Mouse (Mus musculus) adrenal gland (tissue): Measurements from ENCODE around the gene 4921524J17Rik.

Source experiments
- intact Hi-C: fragments of 180-260 bp; cut with DNase I; formaldehyde crosslinking; loops from one replicate; pipeline ENCODE4 v1.15.1; 2025
- long read RNA-seq, 2 experiments: library from polyadenylated mRNA; unstranded; transcript quantifications; one replicate each; pipeline ENCODE4 v2.0.0; 2020; ENCODE audit warnings: borderline replicate concordance in 1 of 2; ENCODE audit not compliant: insufficient replicate concordance in 1 of 2

The 4921524J17Rik gene
- long read RNA-seq, experiment 1, transcript 4921524J17Rik-201 (4 exons, 1,587 nt) = major isoform, 39 of 42 reads
- long read RNA-seq, experiment 1, partial matches to known transcripts = 1 of 42 reads
- long read RNA-seq, experiment 1, other reads (novel, unspliced or antisense) = 1 of 42 reads
- long read RNA-seq, experiment 2, transcript 4921524J17Rik-201 (4 exons, 1,587 nt) = major isoform, 32 of 35 reads
- long read RNA-seq, experiment 2, partial matches to known transcripts = 2 of 35 reads
- long read RNA-seq, experiment 2, other reads (novel, unspliced or antisense) = 1 of 35 reads

DNA sequence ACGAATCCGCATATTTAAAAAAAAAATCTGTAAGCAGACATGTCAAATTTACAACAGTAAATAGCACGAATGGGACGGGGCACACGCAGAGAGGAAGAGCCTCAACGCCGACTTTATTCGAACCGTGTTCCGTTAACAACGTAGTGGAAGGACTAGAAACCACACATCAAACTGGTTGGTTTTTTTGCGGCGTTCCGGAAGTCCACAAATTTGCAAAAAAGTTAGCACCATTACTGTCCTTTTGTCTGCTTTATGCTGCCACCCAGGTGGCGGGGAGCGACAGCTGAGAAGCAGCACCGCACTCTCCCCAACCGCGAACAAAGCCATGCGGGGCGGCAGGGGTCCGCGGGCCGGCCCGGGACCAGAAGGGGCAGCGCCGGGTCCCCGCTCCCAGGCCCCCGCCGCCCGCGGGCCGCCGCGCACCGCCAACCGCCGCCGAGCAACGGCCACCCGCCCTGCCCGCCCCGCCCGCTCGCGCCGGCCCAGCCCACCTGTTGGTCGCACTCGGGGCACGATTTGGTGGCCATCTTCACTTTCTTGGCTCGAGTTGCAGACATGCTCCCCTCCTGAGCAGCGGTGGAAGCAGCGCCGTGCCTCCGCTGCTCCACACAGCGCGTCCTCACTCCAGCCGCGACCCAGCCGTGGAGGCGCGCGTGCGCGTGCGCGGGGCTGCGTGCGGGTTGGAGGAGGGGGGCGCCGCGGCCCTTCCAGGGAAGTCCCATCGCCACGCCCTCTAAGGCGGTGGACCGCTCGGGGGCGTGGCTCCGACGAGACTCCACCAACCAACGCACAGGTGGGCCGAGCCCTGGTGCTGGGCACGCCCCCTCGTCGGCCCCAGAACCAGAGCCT lies at the start of gene 4921524J17Rik:
4921524J17Rik (minus strand) TSS at position 666 of the 849 bp plus-strand sequence.
- intact Hi-C loops = no loop called here

DNA sequence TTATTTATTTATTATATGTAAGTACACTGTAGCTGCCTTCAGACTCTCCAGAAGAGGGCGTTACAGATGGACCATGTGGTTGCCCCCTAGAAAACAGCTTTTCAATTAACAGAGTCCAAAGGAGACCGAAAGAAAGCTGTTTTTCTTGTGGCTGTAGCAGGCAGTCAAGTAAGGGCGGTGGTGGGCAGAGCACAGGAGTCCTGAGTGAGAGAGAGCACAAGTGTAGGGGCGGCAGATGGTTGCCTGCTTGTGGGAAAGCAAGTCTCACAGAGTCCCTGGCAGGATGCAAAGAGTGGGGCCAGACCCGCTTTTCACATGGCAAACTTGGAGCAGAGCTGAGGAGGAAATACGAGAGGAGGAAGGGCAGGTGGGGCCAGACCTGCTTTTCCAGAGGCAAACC lies 49.8 kb upstream of the 4921524J17Rik start:
- intact Hi-C loops = no loop called here

DNA sequence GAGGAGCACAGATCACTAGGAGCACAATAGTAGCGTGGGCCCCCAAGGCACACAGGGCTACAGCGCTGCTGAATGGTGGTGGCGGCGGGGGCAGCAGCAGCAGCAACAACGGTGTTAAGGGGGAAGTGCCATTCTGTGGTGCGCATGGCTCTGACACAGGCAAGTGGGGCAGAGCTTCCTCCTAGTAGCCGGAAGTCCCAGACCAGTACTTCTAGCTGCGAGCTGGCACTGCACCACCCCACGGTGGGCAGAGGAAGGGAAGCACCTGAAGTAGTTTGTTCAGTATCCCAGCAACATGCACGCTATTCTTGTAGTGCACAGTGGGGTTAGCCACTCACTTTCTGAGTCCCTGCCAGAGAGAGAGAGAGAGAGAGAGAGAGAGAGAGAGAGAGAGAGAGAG lies 49.3 kb upstream of the 4921524J17Rik start:
- intact Hi-C loops = no loop called here

DNA sequence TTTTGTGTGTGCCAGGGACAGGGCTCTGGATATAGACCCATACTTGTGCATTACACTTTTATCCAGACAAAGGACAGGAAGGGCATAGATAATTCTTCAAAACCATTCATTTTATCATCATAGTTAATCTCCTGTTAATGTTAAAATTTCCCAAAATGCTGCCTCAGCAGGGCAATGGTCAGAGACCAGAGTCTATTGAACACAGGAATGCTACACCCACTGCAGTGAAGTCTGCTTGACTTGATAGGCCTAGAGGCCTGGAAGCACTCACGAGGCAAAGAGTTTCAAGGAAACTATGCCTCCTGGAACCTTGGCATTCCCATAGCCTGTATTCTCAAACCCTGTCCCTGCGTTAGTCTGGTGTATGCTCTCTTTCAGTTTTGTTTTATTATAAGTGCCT lies 47.1 kb upstream of the 4921524J17Rik start:
- intact Hi-C loops = no loop called here

DNA sequence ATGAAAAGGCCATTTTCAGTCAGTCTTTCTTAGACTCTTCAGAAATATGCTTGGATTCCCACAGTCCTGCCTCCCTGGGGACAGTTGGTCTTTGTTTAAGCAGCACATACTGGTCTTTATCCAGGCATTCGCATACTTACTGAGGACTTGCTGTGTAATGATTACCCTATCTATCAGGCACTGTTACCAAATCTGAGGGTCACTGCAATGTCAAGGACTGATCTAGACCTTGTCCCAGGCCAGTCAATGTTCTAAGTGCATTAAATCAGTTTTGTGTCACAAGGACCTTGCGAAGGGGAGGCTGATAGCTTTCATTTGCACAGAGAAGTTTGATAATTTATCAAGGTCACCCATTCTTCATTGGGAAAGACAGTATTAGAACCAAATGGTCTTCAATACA lies 45.8 kb upstream of the 4921524J17Rik start:
- intact Hi-C loops = no loop called here

DNA sequence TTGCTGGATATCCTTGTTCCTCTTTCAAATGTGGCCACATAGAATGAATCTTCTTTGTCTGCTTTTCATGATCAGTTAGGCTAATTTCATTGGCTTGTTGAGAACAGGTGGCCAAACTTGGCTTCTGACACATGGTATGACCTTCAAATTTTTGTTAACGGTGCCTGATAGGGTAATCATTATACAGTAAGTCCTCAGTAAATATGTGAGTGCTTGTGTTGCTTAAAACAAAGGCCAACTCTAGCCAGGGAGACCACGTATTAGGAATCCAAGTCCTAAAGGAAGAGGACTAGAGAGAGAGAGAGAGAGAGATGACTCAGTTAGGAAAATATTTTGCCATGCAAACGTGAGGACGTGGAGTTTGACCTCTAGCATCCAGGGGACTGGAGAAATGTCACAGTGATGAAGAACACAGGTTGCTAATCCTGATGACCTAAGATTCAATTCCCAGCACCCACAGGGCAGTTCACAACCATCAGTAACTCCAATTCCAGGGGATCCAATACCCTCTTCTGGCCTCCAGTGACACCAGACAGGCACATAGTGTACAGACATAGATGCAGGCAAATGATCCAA lies 44.4 kb upstream of the 4921524J17Rik start:
- intact Hi-C loops = no loop called here

DNA sequence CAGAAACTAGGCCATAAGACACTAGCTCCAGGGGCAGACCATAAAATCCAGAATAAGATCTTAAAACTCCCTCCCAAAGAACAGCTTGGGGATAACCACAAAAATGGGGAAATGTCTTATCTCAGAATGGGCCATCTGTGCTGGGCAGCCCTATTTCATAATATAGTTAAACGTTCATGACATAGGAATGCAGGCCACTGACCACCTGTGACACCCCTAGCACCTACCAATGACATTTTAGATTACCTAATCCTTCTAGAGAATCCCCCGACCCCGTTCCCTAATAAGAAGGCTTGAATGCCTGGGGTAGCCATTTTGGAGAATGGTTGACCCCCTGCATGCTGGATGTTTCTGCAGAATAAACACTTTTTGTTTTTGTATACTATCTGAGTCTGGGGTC lies 42.3 kb upstream of the 4921524J17Rik start:
- intact Hi-C loops = no loop called here

DNA sequence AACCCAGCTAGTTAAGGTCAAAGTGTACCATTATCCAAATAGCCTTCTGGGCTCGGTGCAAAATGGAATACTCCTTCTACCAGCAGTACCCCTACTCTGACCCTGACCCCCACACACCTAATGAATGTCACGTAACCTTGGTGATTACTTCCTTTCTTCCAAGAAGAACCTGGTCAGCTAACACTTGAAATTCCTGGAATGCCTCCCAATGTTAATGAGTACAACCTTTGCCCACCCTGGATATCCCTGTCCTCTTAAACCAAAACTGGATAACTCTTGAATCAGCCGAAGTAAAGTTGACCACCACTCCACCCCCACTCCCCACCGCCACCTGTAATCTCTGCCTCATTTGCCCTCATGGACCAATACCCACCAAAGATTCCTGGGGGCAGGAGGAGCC lies 40.6 kb upstream of the 4921524J17Rik start:
- intact Hi-C loops = no loop called here

DNA sequence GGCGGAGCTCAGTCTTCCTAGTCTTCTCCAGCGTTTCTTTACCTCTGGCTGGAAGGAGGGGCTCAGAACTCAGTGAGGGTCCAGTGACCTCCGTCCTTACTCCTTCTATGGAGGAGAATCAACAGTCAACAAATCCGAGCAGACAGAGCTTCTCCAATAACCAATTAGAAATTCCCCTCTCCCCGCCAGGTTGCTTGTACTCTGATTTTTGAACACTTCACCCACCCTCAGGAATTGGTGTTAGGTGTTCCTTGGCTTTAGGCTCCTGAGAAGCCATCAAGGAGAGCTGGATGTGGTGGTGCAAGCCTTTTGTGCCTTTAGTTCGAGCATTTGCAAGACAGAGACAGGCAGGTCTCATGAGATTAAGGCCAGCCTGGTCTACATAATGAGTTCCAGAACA lies 40.2 kb upstream of the 4921524J17Rik start:
- intact Hi-C loops = no loop called here

DNA sequence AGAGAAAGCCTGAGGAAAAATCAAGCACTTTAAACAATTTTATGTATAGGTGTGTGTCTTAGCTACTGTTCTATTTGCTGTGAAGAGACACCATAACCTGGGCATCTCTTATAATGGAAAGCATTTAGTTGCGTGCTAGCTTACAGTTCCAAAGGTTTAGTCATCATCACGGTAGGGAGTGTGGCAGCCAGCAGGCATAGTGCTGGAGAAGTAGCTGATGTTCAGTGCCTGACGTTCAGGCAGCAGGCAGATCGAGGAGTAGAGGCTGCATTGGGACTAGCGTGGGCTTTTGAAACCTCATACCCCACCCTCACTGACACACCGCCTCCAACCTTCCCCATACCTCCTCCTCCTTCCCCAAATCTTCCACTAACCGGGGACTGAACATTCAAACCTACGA lies 38.1 kb upstream of the 4921524J17Rik start:
- intact Hi-C loops = no loop called here

DNA sequence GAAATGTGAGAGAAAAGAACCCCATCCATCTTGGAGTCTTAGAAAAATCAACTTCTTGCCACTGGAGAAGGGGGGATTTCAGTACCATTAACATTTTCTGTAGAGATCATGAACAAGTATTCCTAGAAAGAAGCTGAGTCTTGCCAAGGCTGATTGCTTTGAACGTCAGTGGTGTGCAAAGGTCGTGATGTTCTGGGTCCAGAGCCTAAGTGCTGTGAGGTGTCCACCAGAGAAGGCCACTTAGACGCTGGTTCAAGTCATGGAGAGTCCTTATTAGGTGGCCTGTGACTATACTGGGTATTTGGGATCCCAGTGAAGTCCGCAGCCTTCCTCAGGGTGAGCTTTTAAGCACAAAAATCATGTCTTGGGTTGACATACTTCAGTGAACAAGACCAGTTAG lies 33.4 kb upstream of the 4921524J17Rik start:
- intact Hi-C loops = no loop called here

DNA sequence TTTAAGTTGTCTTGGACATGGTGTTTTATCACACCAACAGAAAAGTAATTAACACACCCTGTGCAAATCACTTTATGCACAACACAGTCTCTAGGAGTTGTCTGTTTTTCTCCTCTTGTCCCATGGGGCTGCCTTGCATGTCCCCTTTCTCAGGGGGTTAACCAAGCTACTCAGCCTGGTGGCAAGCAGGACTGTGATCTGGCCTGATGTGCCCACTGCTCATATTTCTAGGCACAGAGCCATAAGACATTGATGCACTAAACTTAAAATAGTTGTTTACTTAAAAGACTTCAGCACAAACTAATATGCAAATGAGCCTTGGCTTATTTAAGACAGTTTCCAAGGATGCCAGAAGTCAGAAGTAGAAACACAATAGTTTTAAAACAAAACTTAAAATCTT lies 31.7 kb upstream of the 4921524J17Rik start:
- intact Hi-C loops = no loop called here

DNA sequence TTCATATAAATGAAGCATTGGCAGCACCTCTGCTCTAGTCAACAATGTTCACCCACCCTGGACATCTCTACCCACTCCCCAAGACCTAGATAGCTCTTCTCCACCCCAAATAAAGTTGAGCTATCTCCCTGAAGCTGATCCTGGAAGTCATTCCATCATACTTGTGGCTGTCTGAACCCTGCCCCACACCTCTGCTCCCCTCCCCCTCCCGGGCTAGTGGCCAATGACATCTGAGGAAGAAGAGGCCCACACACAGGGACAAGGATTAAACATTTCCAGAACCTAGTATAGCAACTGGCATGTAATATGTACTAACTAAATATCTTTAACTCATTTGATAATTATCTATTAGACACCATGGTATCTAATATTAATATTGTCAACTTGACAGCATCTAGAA lies 29.8 kb upstream of the 4921524J17Rik start:
- intact Hi-C loops = no loop called here

DNA sequence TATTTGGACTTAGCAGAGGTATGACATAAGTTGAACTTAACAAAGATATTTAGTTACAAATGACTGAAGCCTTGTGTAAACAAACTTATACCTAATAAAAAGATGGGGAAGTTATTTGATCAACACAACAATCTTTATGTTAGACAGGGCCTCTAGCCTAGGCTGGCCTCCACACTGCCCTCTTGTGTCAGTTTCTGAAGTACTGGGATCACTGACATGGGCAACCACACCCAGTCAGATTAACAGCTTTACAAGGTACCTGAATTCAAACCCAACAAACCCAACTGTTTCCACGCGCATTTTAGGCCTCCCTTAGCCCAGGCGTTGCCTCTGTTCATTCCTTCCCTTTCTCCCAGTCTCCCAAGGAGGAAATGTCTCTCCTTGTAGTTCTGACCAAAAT lies 28.7 kb upstream of the 4921524J17Rik start:
- intact Hi-C loops = no loop called here

DNA sequence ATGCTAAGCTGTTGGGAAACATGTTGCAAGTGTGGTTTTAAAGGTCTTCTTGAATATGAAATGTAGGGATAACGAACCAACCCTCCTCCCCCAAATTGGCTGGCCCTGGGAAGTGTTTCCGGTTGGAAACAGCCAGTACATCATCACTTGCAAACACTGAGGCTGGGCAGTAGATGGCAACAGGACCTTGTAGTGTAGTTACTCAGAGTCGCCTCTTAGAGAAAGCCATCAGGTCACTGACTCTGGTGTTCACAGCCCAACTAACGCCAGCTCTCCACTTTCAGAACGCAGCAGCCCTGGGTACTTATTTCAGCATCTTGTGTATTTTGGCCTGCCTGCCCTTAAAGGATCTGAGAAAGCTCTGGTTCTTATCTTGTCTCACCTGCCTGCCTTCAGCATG lies 28.2 kb upstream of the 4921524J17Rik start:
- intact Hi-C loops = no loop called here

DNA sequence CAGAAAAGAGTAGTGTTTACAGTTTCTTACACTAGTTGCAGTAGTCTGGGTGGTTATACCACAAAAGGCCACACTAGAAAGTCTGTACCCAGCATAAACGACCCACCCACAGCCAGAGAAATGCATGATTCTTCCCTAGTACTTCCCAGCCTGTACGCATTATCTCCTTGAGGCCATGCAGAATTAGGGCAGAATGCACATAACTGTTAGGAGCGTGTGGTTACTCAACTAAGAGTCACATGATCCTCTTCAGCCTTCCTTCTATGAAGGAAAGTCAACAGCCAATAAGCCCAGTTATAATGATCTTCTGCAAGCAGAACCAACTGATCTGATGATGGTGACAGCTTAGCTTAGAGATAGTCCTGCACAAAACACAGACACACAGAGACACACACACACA lies 26.9 kb upstream of the 4921524J17Rik start:
- intact Hi-C loops = loop anchor here (5.0 kb wide), 2 partner anchors 38 to 208 kb away; no protein-coding TSS in a partner anchor

DNA sequence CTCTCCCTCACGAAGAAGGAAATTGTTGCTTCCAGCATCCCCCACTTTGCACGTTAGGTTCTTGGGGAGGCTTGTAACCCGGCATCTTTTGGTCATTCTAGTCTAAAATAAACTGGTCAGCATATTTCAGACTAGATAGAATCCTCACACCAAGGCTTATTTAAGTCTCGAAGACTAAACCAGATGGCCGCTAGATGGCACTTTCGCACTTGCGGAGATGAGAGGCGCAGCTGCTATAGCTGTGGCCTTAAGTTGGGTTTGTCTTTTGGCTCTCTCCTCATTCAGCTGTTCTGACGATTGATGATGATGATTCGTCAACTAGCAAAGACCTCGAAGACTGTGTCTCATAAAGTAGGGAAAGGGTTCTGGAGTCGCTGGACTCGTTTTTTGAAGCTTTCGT lies 23.9 kb upstream of the 4921524J17Rik start:
- intact Hi-C loops = loop anchor here (2.0 to 5.0 kb wide), 3 partner anchors 41 to 211 kb away; no protein-coding TSS in a partner anchor

DNA sequence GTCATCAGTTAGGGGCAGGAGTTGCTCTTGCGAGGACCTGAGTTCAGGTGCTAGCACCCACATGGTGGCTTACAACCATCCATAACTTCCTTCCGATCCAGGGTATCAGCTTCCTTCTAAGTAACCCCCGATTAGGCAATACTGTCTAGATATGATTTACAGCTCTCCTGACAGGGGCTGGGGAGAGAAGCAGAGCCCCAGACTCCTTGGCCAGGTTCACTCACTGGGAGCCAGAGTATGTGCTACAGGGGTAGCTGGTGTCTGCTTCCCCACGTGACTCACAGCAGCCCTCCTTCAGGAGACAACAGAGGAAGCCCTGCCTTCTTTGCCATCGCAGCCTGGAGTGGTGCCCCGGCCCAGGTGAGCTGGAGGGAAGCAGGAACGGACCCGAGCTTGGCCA lies 22.1 kb upstream of the 4921524J17Rik start:
- intact Hi-C loops = loop anchor here (5.0 kb wide), 2 partner anchors 43 to 213 kb away; no protein-coding TSS in a partner anchor

DNA sequence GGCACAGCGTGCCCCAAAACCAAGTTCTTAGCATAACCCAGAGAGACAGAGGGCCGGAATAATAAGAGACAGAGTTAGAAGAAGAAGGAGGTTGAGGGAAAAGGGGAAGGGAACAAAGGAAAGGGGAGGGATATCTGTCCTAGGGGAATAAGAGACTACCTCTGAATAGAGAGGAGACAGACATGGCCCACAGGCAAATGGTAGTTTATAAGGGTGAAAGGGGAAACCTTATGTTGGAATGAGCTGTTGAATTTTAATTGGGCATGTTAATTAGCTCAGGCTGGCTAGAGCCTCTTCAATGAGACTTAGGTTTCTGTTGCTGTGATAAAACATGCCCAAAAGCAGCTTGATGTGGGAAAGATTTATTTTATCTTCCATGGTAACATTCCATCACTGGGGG lies 20.6 kb upstream of the 4921524J17Rik start:
- intact Hi-C loops = no loop called here

DNA sequence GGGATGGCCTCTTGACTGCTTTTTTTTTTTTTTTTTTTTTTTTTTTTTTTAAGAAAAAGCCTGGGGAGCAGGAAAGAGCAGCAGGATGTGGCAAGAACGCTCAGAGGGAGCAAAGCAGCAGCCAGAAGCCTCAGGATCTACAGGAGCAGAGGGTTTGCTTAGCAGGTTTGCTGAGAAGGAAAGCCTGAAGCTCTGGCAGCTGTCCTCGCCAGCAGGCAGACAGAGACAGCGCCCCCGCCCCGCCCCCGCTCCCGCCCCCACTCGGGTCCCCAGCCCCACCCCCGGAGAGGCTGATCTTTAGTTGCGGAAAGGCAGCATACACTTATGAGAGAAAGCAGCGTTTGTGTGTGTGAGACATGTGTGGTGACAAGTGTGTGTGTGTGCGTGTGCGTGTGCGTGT lies 19.7 kb upstream of the 4921524J17Rik start:
- intact Hi-C loops = no loop called here

DNA sequence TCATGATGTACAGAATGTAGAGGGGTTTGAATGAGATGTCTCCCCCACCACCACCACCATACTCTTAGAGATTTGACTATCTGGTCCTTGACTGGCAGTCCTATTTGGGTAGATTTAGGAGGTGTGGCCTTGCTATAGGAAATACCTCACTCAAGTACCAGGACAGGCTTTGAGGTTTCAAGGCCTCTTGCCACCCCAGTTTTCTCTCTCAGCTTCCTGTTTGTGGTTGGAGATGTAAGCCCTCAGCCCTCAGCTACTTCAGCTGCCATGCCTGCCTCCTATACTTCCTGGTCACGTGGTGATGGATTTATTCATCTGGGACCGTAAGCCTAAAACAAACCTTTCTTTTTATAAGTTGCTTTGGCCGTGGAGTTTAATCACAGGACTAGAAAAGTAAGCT lies 17.7 kb upstream of the 4921524J17Rik start:
- intact Hi-C loops = no loop called here
